Mouse (Mus musculus) thymus, postnatal 25 days (tissue): ENCODE results near the gene Ap2a2.
"Not testable (repeated sequence)": the region's sequence is repeated elsewhere in the genome, so short reads cannot be mapped to it uniquely, and the experiment has no call there.

ENCODE experiments used
- DNase-seq: peaks from one replicate; pipeline ENCODE4 v3.0.0; 2022

Gene Ap2a2

GRCm38 (mm10) chr7:141607717-141608116 lies 45.7 kb downstream of the Ap2a2 start:
- DNase-seq: no peak

- DNase-seq: no peak
Observed at GRCm38 (mm10) chr7:141609719-141610514, 47.9 kb downstream of the Ap2a2 start.

- DNase-seq: no peak
Observed at GRCm38 (mm10) chr7:141611711-141612370, 49.9 kb downstream of the Ap2a2 start.

GRCm38 (mm10) chr7:141612371-141612760 lies 50.4 kb downstream of the Ap2a2 start:
- DNase-seq: no peak

- DNase-seq: no peak
Observed at GRCm38 (mm10) chr7:141612791-141613190, 50.8 kb downstream of the Ap2a2 start.

- no peak for DNase-seq
Observed at GRCm38 (mm10) chr7:141614329-141614832, 52.4 kb downstream of the Ap2a2 start.

GRCm38 (mm10) chr7:141624214-141624613 lies 62.2 kb downstream of the Ap2a2 start:
- DNase-seq: no peak

- DNase-seq: no peak
Observed at GRCm38 (mm10) chr7:141625120-141625810, 63.3 kb downstream of the Ap2a2 start.

- no peak for DNase-seq
Observed at GRCm38 (mm10) chr7:141628018-141628417, 66.0 kb downstream of the Ap2a2 start.

GRCm38 (mm10) chr7:141629241-141629640 lies 67.3 kb downstream of the Ap2a2 start:
- no peak for DNase-seq

GRCm38 (mm10) chr7:141638077-141638476 lies 76.1 kb downstream of the Ap2a2 start:
- DNase-seq: not testable (repeated sequence)

- not testable (repeated sequence) for DNase-seq
Observed at GRCm38 (mm10) chr7:141638513-141639334, 76.8 kb downstream of the Ap2a2 start.

GRCm38 (mm10) chr7:141639335-141639890 lies 77.4 kb downstream of the Ap2a2 start:
- not testable (repeated sequence) for DNase-seq

- DNase-seq: no peak
Observed at GRCm38 (mm10) chr7:141642375-141642774, 80.4 kb downstream of the Ap2a2 start.

GRCm38 (mm10) chr7:141643160-141643559 lies 81.2 kb downstream of the Ap2a2 start:
- peak; percentile 37 for DNase-seq

- DNase-seq: no peak
Observed at GRCm38 (mm10) chr7:141647083-141647482, 85.1 kb downstream of the Ap2a2 start.

- no peak for DNase-seq
Observed at GRCm38 (mm10) chr7:141647815-141648214, 85.8 kb downstream of the Ap2a2 start.

- DNase-seq: no peak
Observed at GRCm38 (mm10) chr7:141652191-141652590, 90.2 kb downstream of the Ap2a2 start.

GRCm38 (mm10) chr7:141660346-141660745 lies 98.4 kb downstream of the Ap2a2 start:
- DNase-seq: no peak

- DNase-seq: no peak
Observed at GRCm38 (mm10) chr7:141661481-141661880, 99.5 kb downstream of the Ap2a2 start.

GRCm38 (mm10) chr7:141662223-141662622 lies 100.2 kb downstream of the Ap2a2 start:
- no peak for DNase-seq

GRCm38 (mm10) chr7:141666190-141666589 lies 104.2 kb downstream of the Ap2a2 start:
- peak; percentile 56 for DNase-seq
